Mouse (Mus musculus): Measurements from ENCODE around the gene Oxa1l. TPM values are rescaled to one million over a fixed set of nuclear protein-coding genes. Genes with fewer than 3 reads are reported as not detected.

The Oxa1l gene
- total and polyA plus RNA-seq, 3 experiments, result 43.3 to 143 TPM; not detected in 1

DNA sequence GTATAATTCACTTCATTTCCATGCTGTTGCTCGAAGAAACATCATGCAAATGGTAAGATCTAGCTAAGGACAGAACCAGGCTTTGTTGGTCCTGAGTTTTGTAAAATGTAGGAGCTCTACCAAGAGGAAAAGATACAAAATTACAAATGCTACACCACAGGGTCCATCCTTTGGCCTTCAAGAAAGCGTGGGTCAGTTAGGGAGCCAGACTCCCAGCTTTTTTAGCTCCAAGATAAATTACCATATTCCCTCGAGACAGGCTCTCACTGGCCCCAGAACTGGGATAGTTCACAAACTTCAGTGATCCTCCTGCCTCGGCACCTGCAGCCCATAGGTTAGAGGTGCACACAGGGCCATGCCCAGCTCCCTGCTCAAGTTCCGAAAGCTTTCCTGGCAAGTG, 36.1 kb upstream of the Oxa1l start:
- Histone ChIP-seq H3K79me2 (ENCODE audit: control insufficient read depth, insufficient read depth, low read length, poor library complexity) (no peaks in the 10 kb centered on the region), H3K27ac (ENCODE audit: control insufficient read depth, low read depth, low read length) (no peak overlapping the region), H3K36me3 (ENCODE audit: control insufficient read depth in 1 of 2, insufficient read depth in 2 of 2, low read length in 2 of 2) (peaks cover 0 to 7% of the 10 kb centered on the region in 2 experiments; a peak in 2 of 4 replicates), H3K9me3 (replicated peaks; ENCODE audit: insufficient read depth, low read length) (no peaks in the 10 kb centered on the region), H3K27me3 (ENCODE audit: control insufficient read depth in 1 of 2, insufficient read depth in 2 of 2, low read length in 2 of 2) (peaks cover 1 to 5% of the 10 kb centered on the region in 2 experiments; a peak in 2 of 4 replicates), H3K9ac (ENCODE audit: control insufficient read depth, low read depth, low read length, poor library complexity, severe bottlenecking) (no peak overlapping the region), H3K4me3 (ENCODE audit: control insufficient read depth in 1 of 2, insufficient read depth in 1 of 2, low read depth in 2 of 2, low read length in 2 of 2) (no peak overlapping the region), H3K4me1 (ENCODE audit: control insufficient read depth in 1 of 2, insufficient read depth in 2 of 2, low read length in 2 of 2) (peaks cover 0 to 8% of the 10 kb centered on the region in 2 experiments; a peak in 2 of 4 replicates)
- no peak for TF ChIP-seq POLR2AphosphoS5 (IDR thresholded peaks at IDR 0.05; ENCODE audit: borderline replicate concordance, low read depth, low read length)
- no peak for TF ChIP-seq NELFE (IDR thresholded peaks at IDR 0.05; ENCODE audit: low read depth, low read length)
- no peak for TF ChIP-seq MYB (IDR thresholded peaks at IDR 0.05; ENCODE audit: low read depth, low read length)
- TF ChIP-seq ELF1 (IDR thresholded peaks at IDR 0.05; ENCODE audit: low read depth, low read length), result no peak
- no peak for TF ChIP-seq MAFK (IDR thresholded peaks at IDR 0.05; ENCODE audit: borderline replicate concordance, low read depth, low read length)
- TF ChIP-seq NRF1 (IDR thresholded peaks at IDR 0.05; ENCODE audit: insufficient read depth, low read depth, low read length, poor library complexity, severe bottlenecking), result no peak
- no peak for TF ChIP-seq ETS1 (IDR thresholded peaks at IDR 0.05; ENCODE audit: low read depth, low read length)
- no peak for TF ChIP-seq TCF12 (IDR thresholded peaks at IDR 0.05; ENCODE audit: low read depth, low read length)
- no peak for TF ChIP-seq EP300 (IDR thresholded peaks at IDR 0.05; ENCODE audit: low read depth in 1 of 2, low read length in 2 of 2)
- no peak for TF ChIP-seq RAD21 (IDR thresholded peaks at IDR 0.05; ENCODE audit: low read depth, low read length)
- no peak for TF ChIP-seq UBTF (IDR thresholded peaks at IDR 0.05; ENCODE audit: borderline replicate concordance, insufficient read depth, low read depth, low read length)
- TF ChIP-seq CTCF (IDR thresholded peaks at IDR 0.05 in 2 of 3, conservative IDR thresholded peaks at IDR 0.05 in 1 of 3; ENCODE audit: control insufficient read depth in 1 of 3, insufficient read depth in 1 of 3, low read depth in 2 of 3, low read length in 3 of 3, poor library complexity in 1 of 3, severe bottlenecking in 1 of 3), result no peak
- no peak for TF ChIP-seq USF2 (IDR thresholded peaks at IDR 0.05; ENCODE audit: borderline replicate concordance in 1 of 2, insufficient read depth in 1 of 2, low read depth in 1 of 2, low read length in 2 of 2)
- TF ChIP-seq TAL1 (IDR thresholded peaks at IDR 0.05; ENCODE audit: low read length), result no peak
- TF ChIP-seq POLR2A (IDR thresholded peaks at IDR 0.05; ENCODE audit: control insufficient read depth in 1 of 2, insufficient read depth in 1 of 2, low read depth in 1 of 2, low read length in 2 of 2, poor library complexity in 1 of 2), result no peak
- no peak for TF ChIP-seq BHLHE40 (IDR thresholded peaks at IDR 0.05; ENCODE audit: borderline replicate concordance, low read depth, low read length)
- TF ChIP-seq CHD2 (IDR thresholded peaks at IDR 0.05; ENCODE audit: low read length), result no peak
- TF ChIP-seq MEF2A (IDR thresholded peaks at IDR 0.05; ENCODE audit: extremely low read depth, insufficient replicate concordance, low read depth, low read length, poor library complexity, severe bottlenecking), result no peak
- TF ChIP-seq MYC (IDR thresholded peaks at IDR 0.05; ENCODE audit: low read depth, low read length), result no peak
- DNase-seq (ENCODE audit: low read depth, low spot score), result no peak

- peak; percentile 16 for DNase-seq (ENCODE audit: low read depth, low spot score)
- no peaks in the 10 kb centered on the region for H3K79me2 ChIP-seq (ENCODE audit: control insufficient read depth, insufficient read depth, low read length, poor library complexity)
- H3K4me1 ChIP-seq (ENCODE audit: control insufficient read depth in 1 of 2, insufficient read depth in 2 of 2, low read length in 2 of 2), result peaks cover 12% of the 10 kb centered on the region in 2 experiments
- H3K36me3 ChIP-seq (ENCODE audit: control insufficient read depth in 1 of 2, insufficient read depth in 2 of 2, low read length in 2 of 2), result peaks cover 0 to 12% of the 10 kb centered on the region in 2 experiments; a peak in 2 of 4 replicates
- peaks cover 0 to 1% of the 10 kb centered on the region in 2 experiments; a peak in 1 of 4 replicates for H3K27me3 ChIP-seq (ENCODE audit: control insufficient read depth in 1 of 2, insufficient read depth in 2 of 2, low read length in 2 of 2)
- peak; percentile 67 for TF ChIP-seq SMC3 (IDR thresholded peaks at IDR 0.05; ENCODE audit: low read depth, low read length)
- TF ChIP-seq CHD2 (IDR thresholded peaks at IDR 0.05; ENCODE audit: low read length), result no peak
- TF ChIP-seq KAT2A (conservative IDR thresholded peaks at IDR 0.05; ENCODE audit: low read depth, low read length), result no peak
- no peak for TF ChIP-seq E2F4 (IDR thresholded peaks at IDR 0.05; ENCODE audit: borderline replicate concordance, low read depth, low read length)
- TF ChIP-seq CTCF (IDR thresholded peaks at IDR 0.05 in 2 of 3, conservative IDR thresholded peaks at IDR 0.05 in 1 of 3; ENCODE audit: control insufficient read depth in 1 of 3, insufficient read depth in 1 of 3, low read depth in 2 of 3, low read length in 3 of 3, poor library complexity in 1 of 3, severe bottlenecking in 1 of 3), result peak; percentile 34 to 53 (median 42); a peak in 5 of 6 replicates
- 0 out of 2 replicates have a peak, but pooled peaks have one; percentile 30 for TF ChIP-seq ZNF384 (IDR thresholded peaks at IDR 0.05; ENCODE audit: low read depth, low read length)
- TF ChIP-seq CHD1 (IDR thresholded peaks at IDR 0.05; ENCODE audit: low read depth, low read length), result no peak
- TF ChIP-seq ZC3H11A (IDR thresholded peaks at IDR 0.05; ENCODE audit: low read depth, low read length), result peak; percentile 48
- TF ChIP-seq NRF1 (IDR thresholded peaks at IDR 0.05; ENCODE audit: insufficient read depth, low read depth, low read length, poor library complexity, severe bottlenecking), result no peak
- TF ChIP-seq MYB (IDR thresholded peaks at IDR 0.05; ENCODE audit: low read depth, low read length), result no peak
- no peak for TF ChIP-seq MAX (IDR thresholded peaks at IDR 0.05; ENCODE audit: low read length)
- no peak for TF ChIP-seq HCFC1 (IDR thresholded peaks at IDR 0.05; ENCODE audit: low read depth, low read length)
- TF ChIP-seq RAD21 (IDR thresholded peaks at IDR 0.05; ENCODE audit: low read depth, low read length), result peak; percentile 49
- no peak overlapping the region for H3K4me3 ChIP-seq (ENCODE audit: control insufficient read depth in 1 of 2, insufficient read depth in 1 of 2, low read depth in 2 of 2, low read length in 2 of 2)
- H3K27ac ChIP-seq (ENCODE audit: control insufficient read depth, low read depth, low read length), result no peak overlapping the region
- H3K9ac ChIP-seq (ENCODE audit: control insufficient read depth, low read depth, low read length, poor library complexity, severe bottlenecking), result no peak overlapping the region
- H3K9me3 ChIP-seq (replicated peaks; ENCODE audit: insufficient read depth, low read length), result no peaks in the 10 kb centered on the region
Observed at GRCm38 (mm10) chr14:54328548-54328947, 32.1 kb upstream of the Oxa1l start.
